Mouse (Mus musculus): ENCODE measurements around the gene Ccnd2. TPM values are rescaled to one million over a fixed set of nuclear protein-coding genes. Genes with fewer than 3 reads are reported as not detected.

The Ccnd2 gene
- polyA plus RNA-seq, 1 experiment from 2014 or later = 482 TPM

DNA sequence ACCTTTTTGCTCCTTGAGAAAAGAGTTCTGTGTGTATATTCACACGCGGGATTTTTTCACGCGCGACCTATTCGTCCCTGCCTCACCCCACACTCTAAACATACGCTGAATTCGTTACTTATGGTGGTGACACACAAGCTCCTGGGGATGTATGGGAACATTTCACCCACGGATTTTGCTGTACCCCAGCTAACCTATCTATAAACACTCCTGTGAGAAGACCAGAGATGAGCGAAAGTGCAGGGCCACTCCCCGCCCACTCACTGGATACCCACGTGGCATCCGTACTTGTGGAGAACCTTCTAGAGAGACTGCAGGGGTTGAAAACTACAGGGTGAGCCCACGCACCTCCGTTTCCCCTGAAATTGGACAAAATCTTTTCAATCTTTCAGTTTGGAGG is 3.5 kb upstream of the Ccnd2 start:
- H3K9ac ChIP-seq = peak overlapping the region; percentile 57
- H3K27ac ChIP-seq = peak overlapping the region; percentile 91

DNA sequence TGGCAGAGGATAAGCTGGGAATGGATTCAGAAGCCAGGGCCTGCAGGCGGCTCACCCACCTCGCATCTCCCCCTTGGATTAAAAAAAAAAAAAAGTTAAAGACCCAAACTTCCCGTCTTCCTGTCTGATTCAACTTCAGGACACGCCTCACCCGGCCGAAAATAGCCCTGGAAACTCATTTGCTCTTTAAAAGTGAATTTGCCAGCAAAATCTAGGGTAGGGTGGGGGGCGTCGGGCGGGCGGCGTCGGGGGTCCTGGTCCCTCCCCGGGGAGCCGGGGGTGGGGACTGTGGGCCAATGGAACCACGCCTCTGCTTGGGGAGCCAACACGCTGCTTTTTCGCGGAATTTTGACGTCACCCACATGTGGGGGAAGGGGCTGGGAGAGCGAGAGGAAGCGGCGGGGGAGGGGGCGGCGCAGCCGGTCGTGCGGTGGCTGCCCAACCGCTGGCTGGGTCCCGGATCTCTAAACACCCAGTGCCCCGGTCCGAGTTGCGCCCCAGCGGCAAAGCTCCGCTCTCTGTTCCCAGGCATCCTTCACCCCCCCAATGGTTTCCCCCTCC is 2.8 kb upstream of the Ccnd2 start:
- no peaks in the 10 kb centered on the region for H3K9me3 ChIP-seq (replicated peaks)
- peak overlapping the region; percentile 89 for H3K4me3 ChIP-seq
- H3K4me1 ChIP-seq (replicated peaks) = peaks cover 44% of the 10 kb centered on the region
- WGBS = under 1% methylated on average over 34 of the region's 34 CpGs
- H3K27me3 ChIP-seq = 0 out of 2 replicates have a peak, but pooled peaks cover 3% of the 10 kb centered on the region
- peak overlapping the region; percentile 57 for H3K9ac ChIP-seq
- H3K27ac ChIP-seq = peak overlapping the region; percentile 91
- no peaks in the 10 kb centered on the region for H3K36me3 ChIP-seq
- ATAC-seq (replicated peaks; ENCODE audit: insufficient number of reproducible peaks, insufficient read depth, low FRiP score, low read depth) = 0 out of 2 replicates have a peak, but pooled peaks have one; percentile 36
- H3K4me2 ChIP-seq = peak overlapping the region; percentile 92

More for the DNA sequence above, 3.5 kb upstream of the Ccnd2 start:
- Histone ChIP-seq H3K4me1 (replicated peaks) (peaks cover 44% of the 10 kb centered on the region), H3K4me3 (peak overlapping the region; percentile 89), H3K4me2 (peak overlapping the region; percentile 92), H3K27me3 (0 out of 2 replicates have a peak, but pooled peaks cover 3% of the 10 kb centered on the region), H3K9me3 (replicated peaks) (no peaks in the 10 kb centered on the region), H3K36me3 (no peaks in the 10 kb centered on the region)
- ATAC-seq (replicated peaks; ENCODE audit: insufficient number of reproducible peaks, insufficient read depth, low FRiP score, low read depth) = no peak
- 1% methylated on average over 15 of the region's 15 CpGs for WGBS

GRCm38 (mm10) chr6:127153972-127154707 is 2.1 kb upstream of the Ccnd2 start:
- H3K27ac ChIP-seq = peak overlapping the region; percentile 91
- no peak for ATAC-seq (replicated peaks; ENCODE audit: insufficient number of reproducible peaks, insufficient read depth, low FRiP score, low read depth)
- peak overlapping the region; percentile 92 for H3K4me2 ChIP-seq
- H3K27me3 ChIP-seq = 0 out of 2 replicates have a peak, but pooled peaks cover 3% of the 10 kb centered on the region
- H3K9ac ChIP-seq = peak overlapping the region; percentile 57
- peaks cover 44% of the 10 kb centered on the region for H3K4me1 ChIP-seq (replicated peaks)
- peak overlapping the region; percentile 89 for H3K4me3 ChIP-seq
- no peaks in the 10 kb centered on the region for H3K36me3 ChIP-seq
- no peaks in the 10 kb centered on the region for H3K9me3 ChIP-seq (replicated peaks)
- under 1% methylated on average over 30 of the region's 30 CpGs for WGBS

DNA sequence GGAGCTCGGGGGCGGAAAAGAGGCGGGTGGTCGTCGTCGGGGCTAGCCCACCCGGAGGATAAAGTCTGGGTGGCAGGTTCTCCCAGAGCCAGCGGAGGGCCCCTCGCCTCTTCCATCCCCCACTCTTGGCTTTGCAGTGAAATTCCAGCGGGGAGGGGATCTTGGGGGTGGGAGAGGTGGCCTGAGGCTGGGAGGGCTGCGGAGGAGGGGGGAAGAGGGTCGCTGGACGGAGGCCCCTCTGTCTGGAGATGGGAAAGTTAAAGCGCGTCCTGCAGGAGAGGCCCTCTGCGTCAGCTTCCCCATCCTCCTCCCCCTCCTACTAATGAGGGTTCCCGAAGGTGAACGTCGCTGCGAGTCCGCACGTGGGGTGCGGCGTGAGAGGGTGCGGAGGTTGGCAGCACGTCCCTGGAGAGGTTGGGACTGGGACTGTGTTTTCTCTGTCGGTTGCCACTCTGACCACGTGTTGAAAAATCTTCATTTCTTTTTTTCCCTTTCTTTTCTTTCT is 1.4 kb upstream of the Ccnd2 start:
- 0% methylated on average over 28 of the region's 28 CpGs for WGBS
- Histone ChIP-seq H3K27me3 (0 out of 2 replicates have a peak, but pooled peaks cover 3% of the 10 kb centered on the region), H3K9me3 (replicated peaks) (no peaks in the 10 kb centered on the region), H3K27ac (peak overlapping the region; percentile 91), H3K4me1 (replicated peaks) (peaks cover 49% of the 10 kb centered on the region), H3K9ac (peak overlapping the region; percentile 49), H3K4me2 (peak overlapping the region; percentile 92), H3K36me3 (no peaks in the 10 kb centered on the region), H3K4me3 (peak overlapping the region; percentile 89)
- no peak for ATAC-seq (replicated peaks; ENCODE audit: insufficient number of reproducible peaks, insufficient read depth, low FRiP score, low read depth)

GRCm38 (mm10) chr6:127151565-127152105 is 358 bp downstream of the Ccnd2 start:
- Histone ChIP-seq H3K27ac (peak overlapping the region; percentile 91), H3K9ac (peak overlapping the region; percentile 65), H3K36me3 (no peaks in the 10 kb centered on the region), H3K9me3 (replicated peaks) (no peaks in the 10 kb centered on the region), H3K4me1 (replicated peaks) (peaks cover 64% of the 10 kb centered on the region), H3K4me3 (peak overlapping the region; percentile 89), H3K4me2 (peak overlapping the region; percentile 92), H3K27me3 (no peaks in the 10 kb centered on the region)
- peak; percentile 3; the same call in 1 of the 2 replicates for ATAC-seq (replicated peaks; ENCODE audit: insufficient number of reproducible peaks, insufficient read depth, low FRiP score, low read depth)
- 0% methylated on average over 29 of the region's 29 CpGs for WGBS

DNA sequence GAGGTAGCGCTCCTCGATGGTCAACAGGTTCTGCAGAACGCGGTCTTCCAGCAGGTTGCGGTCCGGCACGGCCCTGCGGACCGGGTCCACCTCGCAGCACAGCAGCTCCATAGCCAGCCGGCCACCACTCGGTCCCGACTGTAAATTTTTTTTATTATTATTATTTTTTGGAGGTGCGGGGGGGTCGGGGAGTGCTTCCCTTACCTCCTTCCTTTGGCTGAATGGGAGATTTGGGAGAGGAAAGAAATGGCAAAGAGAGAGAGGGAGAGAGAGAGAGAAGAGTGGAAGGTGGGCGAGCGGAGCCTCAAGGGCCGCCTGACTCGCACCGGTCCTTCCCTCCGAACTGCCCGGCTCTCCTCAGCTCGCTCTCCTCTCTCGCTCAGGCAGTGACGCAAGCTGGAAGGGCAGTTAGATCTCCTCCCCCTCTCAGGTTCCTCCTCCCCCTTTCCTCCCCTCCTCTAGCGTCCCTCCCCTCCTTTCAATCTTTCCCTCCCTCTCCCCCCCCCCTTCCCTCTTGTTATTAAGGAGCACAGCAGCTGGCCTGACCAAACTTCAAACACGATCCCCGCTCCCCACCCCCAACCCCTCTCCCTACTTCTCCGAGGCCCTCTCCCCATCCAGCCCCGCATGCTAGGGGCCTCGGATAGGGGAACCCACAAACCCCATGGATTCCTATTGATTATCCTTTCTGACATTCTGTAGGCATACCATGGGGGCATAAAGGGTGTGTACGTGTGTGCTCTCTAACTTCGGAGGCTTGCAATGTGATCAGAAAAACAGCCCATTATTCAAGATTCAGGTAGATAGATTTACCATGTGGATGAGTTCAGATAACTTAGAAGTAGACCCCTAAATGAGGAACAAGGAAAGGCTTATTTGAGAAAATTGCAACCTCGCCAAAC is 1.1 kb downstream of the Ccnd2 start:
- H3K27me3 ChIP-seq = no peaks in the 10 kb centered on the region
- H3K27ac ChIP-seq = peak overlapping the region; percentile 91
- peak; percentile 62 for ATAC-seq (replicated peaks; ENCODE audit: insufficient number of reproducible peaks, insufficient read depth, low FRiP score, low read depth)
- H3K4me2 ChIP-seq = peak overlapping the region; percentile 92
- no peaks in the 10 kb centered on the region for H3K9me3 ChIP-seq (replicated peaks)
- WGBS = 1% methylated on average over 34 of the region's 34 CpGs
- H3K9ac ChIP-seq = peak overlapping the region; percentile 88
- H3K4me3 ChIP-seq = peak overlapping the region; percentile 89
- H3K36me3 ChIP-seq = peaks cover 3% of the 10 kb centered on the region
- peaks cover 71% of the 10 kb centered on the region for H3K4me1 ChIP-seq (replicated peaks)

GRCm38 (mm10) chr6:127149944-127150662 is 1.9 kb downstream of the Ccnd2 start:
- peak overlapping the region; percentile 89 for H3K4me3 ChIP-seq
- H3K36me3 ChIP-seq = peaks cover 7% of the 10 kb centered on the region
- no peaks in the 10 kb centered on the region for H3K27me3 ChIP-seq
- peak overlapping the region; percentile 88 for H3K9ac ChIP-seq
- H3K27ac ChIP-seq = peak overlapping the region; percentile 88
- peak overlapping the region; percentile 92 for H3K4me2 ChIP-seq
- peaks cover 69% of the 10 kb centered on the region for H3K4me1 ChIP-seq (replicated peaks)
- no peaks in the 10 kb centered on the region for H3K9me3 ChIP-seq (replicated peaks)
- under 1% methylated on average over 38 of the region's 38 CpGs for WGBS
- no peak for ATAC-seq (replicated peaks; ENCODE audit: insufficient number of reproducible peaks, insufficient read depth, low FRiP score, low read depth)

- peak overlapping the region; percentile 88 for H3K27ac ChIP-seq
- H3K4me2 ChIP-seq = peak overlapping the region; percentile 92
- H3K4me3 ChIP-seq = peak overlapping the region; percentile 89
- no peak for ATAC-seq (replicated peaks; ENCODE audit: insufficient number of reproducible peaks, insufficient read depth, low FRiP score, low read depth)
- WGBS = under 1% methylated on average over 30 of the region's 30 CpGs
- peaks cover 14% of the 10 kb centered on the region for H3K36me3 ChIP-seq
- no peaks in the 10 kb centered on the region for H3K9me3 ChIP-seq (replicated peaks)
- peaks cover 64% of the 10 kb centered on the region for H3K4me1 ChIP-seq (replicated peaks)
- no peaks in the 10 kb centered on the region for H3K27me3 ChIP-seq
- peak overlapping the region; percentile 88 for H3K9ac ChIP-seq
Measured at GRCm38 (mm10) chr6:127149303-127149943, 2.6 kb downstream of the Ccnd2 start.

DNA sequence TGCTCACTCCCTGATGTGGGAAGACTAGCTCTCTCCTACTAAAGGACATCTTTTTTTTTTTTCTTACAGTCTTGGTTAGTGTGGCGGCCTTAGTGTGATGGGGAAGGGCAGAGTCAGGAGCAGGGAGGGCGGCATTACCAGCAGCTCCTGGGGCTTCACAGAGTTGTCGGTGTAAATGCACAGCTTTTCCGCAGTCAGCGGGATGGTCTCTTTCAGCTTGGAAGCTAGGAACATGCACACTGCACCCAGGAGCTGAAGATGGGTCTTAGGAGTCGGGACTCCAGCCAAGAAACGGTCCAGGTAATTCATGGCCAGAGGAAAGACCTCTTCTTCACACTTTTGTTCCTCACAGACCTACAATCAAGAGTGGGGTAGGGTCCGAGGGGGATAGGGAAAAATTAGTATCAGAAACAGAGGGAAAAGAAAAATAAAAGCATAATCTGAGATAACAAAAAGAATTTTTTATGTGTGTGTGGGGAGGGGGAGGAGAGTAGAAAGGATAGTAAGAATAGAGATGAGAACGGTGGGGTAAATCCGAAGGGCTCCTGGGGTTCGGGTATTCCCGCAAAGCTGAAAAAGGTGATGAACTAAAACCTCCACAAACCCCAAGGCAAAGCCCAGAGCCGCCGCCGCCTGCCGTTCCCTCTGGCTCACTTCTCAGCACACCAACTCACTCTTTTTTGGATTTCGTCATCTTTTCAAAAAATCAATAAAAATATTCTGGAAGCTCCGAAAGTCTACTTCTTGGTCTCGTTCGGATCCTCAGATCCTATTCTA is 3.3 kb downstream of the Ccnd2 start:
- H3K27me3 ChIP-seq = no peaks in the 10 kb centered on the region
- H3K9ac ChIP-seq = peak overlapping the region; percentile 88
- H3K36me3 ChIP-seq = peaks cover 17% of the 10 kb centered on the region
- H3K27ac ChIP-seq = peak overlapping the region; percentile 88
- no peak for ATAC-seq (replicated peaks; ENCODE audit: insufficient number of reproducible peaks, insufficient read depth, low FRiP score, low read depth)
- H3K4me1 ChIP-seq (replicated peaks) = peaks cover 63% of the 10 kb centered on the region
- peak overlapping the region; percentile 89 for H3K4me3 ChIP-seq
- H3K4me2 ChIP-seq = peak overlapping the region; percentile 92
- WGBS = 9% methylated on average over 20 of the region's 20 CpGs
- H3K9me3 ChIP-seq (replicated peaks) = no peaks in the 10 kb centered on the region
